Mouse (Mus musculus): ENCODE results near the gene Cox7a2. TPM values are rescaled to one million over a fixed set of nuclear protein-coding genes. Genes with fewer than 3 reads are reported as not detected.

Cox7a2 gene
- polyA plus RNA-seq, 1 experiment from 2014 or later: 583 TPM

DNA sequence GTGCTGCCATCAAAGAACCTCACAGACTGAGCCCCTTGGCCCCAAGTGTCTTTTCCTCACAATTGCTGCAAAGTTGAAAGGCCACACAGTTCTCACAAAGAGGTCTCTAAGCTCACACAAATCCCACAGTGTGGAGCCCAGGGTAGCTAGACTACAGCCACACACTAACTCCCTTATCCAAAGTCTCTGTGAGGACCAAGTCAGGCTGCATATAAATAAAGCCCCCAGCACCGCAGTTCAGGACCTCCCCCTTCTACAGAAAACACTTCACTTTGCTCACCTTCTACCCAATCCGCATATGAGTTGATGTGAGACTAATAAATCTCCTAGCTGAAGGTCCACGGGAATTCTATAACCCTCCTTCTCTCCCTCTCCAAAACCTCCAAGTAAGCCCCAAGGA is 24.8 kb upstream of the Cox7a2 start:
- no peaks in the 10 kb centered on the region for H3K36me3 ChIP-seq
- no peak overlapping the region for H3K4me3 ChIP-seq
- no peak overlapping the region for H3K4me2 ChIP-seq
- no peaks in the 10 kb centered on the region for H3K9me3 ChIP-seq
- H3K9ac ChIP-seq: no peak overlapping the region
- WGBS: 40% methylated on average over 3 of the region's 3 CpGs
- no peak overlapping the region for H3K27ac ChIP-seq
- no peaks in the 10 kb centered on the region for H3K27me3 ChIP-seq
- ATAC-seq (ENCODE audit: insufficient number of reproducible peaks, low FRiP score, low TSS enrichment, low read depth): 0 out of 2 replicates have a peak, but pooled peaks have one; percentile 48
- H3K4me1 ChIP-seq: peaks cover 10% of the 10 kb centered on the region; the same call in 1 of the 2 replicates

DNA sequence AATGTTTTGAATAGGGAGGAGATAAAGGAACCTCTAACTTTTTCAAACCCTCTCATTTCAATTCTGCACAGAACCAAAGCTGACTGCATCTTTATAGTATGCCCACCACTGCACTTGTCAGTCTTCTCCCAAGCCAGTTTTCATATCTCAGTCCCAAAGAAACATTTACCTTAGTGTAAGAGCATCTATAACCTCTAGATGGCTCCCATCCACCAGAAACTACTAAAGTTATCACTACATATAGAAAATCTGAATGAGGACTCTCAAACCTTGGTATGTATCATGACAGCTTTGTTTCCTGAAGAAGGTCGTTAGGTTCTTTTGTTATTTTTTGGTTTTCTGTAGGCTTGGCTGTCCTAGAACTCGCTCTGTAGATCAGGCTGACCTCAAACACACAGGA is 19.7 kb upstream of the Cox7a2 start:
- Histone ChIP-seq H3K27ac (no peak overlapping the region), H3K36me3 (peaks cover 6% of the 10 kb centered on the region; the same call in 1 of the 2 replicates), H3K9me3 (no peaks in the 10 kb centered on the region), H3K4me2 (no peak overlapping the region), H3K4me1 (peaks cover under 1% of the 10 kb centered on the region; the same call in 1 of the 2 replicates), H3K27me3 (no peaks in the 10 kb centered on the region), H3K9ac (no peak overlapping the region), H3K4me3 (no peak overlapping the region)
- WGBS: 74% methylated on average over 2 of the region's 2 CpGs
- ATAC-seq (ENCODE audit: insufficient number of reproducible peaks, low FRiP score, low TSS enrichment, low read depth): no peak

DNA sequence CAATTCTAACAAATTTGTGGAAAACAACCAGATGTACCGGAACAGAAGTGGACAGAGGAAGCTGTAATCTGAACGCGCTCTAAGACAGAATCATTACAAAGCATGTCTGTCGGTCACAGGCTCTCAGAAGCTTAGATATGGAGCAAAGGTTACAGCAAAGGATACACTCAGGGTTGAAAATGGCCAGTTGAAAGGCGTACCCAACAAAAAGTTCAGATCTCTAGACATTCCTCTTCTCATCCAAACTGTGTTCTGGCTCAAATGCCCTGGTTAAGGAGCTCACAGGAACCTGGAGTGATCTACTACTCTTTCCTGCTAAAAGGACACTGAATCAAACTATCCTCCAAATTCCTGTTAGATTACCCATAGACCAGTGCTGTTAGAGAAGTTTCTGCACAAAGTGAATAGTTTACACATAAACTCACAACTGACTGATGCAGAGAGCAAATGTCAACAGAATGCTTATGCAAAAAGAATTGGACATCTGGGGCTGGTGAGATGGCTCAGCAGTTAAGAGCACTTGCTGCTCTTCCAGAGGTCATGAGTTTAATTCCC is 7.4 kb upstream of the Cox7a2 start:
- no peak for ATAC-seq (ENCODE audit: insufficient number of reproducible peaks, low FRiP score, low TSS enrichment, low read depth)
- Histone ChIP-seq H3K9me3 (no peaks in the 10 kb centered on the region), H3K4me2 (no peak overlapping the region), H3K9ac (no peak overlapping the region), H3K27me3 (no peaks in the 10 kb centered on the region), H3K4me1 (no peaks in the 10 kb centered on the region), H3K4me3 (no peak overlapping the region), H3K36me3 (peaks cover 8% of the 10 kb centered on the region; the same call in 1 of the 2 replicates), H3K27ac (no peak overlapping the region)
- 93% methylated on average over 5 of the region's 5 CpGs for WGBS

DNA sequence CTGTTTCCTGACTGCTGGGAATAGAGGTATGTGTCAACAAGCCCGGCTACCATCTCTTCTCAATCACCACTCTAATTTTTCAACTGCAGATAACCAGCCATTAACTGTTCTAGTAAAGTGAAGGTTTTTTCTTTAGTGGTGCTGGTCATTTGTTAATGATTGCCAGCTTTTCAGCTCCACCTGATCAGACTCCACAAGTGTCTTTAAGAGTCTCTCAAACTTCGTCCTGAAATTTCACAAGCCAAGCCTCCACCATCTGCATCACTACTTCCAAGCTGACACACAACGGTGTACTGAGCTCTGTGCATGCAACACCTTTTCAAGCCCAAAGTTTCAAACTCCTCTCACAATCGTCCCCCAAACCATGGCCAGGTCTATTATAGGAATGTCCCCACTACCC is 5.7 kb upstream of the Cox7a2 start:
- Histone ChIP-seq H3K9me3 (no peaks in the 10 kb centered on the region), H3K9ac (no peak overlapping the region), H3K4me2 (no peak overlapping the region), H3K4me3 (no peak overlapping the region), H3K36me3 (peaks cover 5% of the 10 kb centered on the region; the same call in 1 of the 2 replicates), H3K27ac (no peak overlapping the region), H3K27me3 (no peaks in the 10 kb centered on the region), H3K4me1 (peaks cover 2% of the 10 kb centered on the region; the same call in 1 of the 2 replicates)
- no peak for ATAC-seq (ENCODE audit: insufficient number of reproducible peaks, low FRiP score, low TSS enrichment, low read depth)
- 85% methylated on average over 4 of the region's 4 CpGs for WGBS

DNA sequence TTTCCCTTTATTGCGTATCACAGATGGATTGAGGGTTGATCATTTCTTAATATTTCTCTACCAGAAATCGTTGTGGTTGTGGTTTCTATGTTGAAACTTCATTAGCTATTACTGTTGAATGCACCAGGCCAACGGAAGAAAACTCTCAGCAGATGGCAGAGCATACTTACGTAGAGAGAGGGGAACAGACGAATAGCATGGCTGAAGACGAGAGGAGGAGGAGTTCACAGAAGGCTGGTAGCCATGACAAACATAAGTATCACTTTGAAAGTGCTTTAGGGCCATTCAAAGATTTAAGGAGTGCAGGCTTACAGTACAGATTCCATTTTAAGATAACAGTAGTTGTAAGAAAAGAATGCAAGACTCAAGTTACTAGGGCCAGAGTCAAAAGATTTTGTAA is 2.8 kb upstream of the Cox7a2 start:
- Histone ChIP-seq H3K9me3 (no peaks in the 10 kb centered on the region), H3K27me3 (no peaks in the 10 kb centered on the region), H3K4me1 (peaks cover 13% of the 10 kb centered on the region), H3K27ac (no peak overlapping the region), H3K4me2 (no peak overlapping the region), H3K36me3 (peaks cover 4% of the 10 kb centered on the region), H3K4me3 (no peak overlapping the region), H3K9ac (no peak overlapping the region)
- no peak for ATAC-seq (ENCODE audit: insufficient number of reproducible peaks, low FRiP score, low TSS enrichment, low read depth)
- 81% methylated on average over 6 of the region's 6 CpGs for WGBS

DNA sequence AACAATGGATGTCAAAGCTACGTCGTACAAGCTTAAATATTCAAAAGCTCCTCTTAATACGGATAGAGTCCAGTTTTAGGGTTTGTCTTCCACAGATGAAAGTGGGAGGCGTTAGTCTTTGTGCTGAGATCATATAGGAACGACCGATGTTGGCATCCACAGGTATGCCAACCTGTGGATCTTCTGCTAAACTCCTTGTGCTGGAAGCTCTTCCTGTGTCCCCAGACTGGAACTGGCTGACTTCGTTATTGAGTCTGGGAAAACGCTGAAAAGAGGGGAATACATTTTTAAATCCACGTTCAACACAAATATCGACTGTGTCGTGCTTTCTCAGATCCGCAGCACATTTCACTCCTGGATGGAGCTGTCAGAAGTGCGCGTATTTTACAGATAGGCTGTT is 398 bp upstream of the Cox7a2 start:
- Histone ChIP-seq H3K4me1 (peaks cover 13% of the 10 kb centered on the region), H3K9me3 (no peaks in the 10 kb centered on the region), H3K27me3 (no peaks in the 10 kb centered on the region), H3K4me3 (peak overlapping the region; percentile 78), H3K27ac (peak overlapping the region; percentile 94), H3K9ac (peak overlapping the region; percentile 50), H3K4me2 (peak overlapping the region; percentile 69), H3K36me3 (peaks cover 15% of the 10 kb centered on the region)
- WGBS: 4% methylated on average over 14 of the region's 14 CpGs
- ATAC-seq (ENCODE audit: insufficient number of reproducible peaks, low FRiP score, low TSS enrichment, low read depth): peak; percentile 59; the same call in 1 of the 2 replicates

DNA sequence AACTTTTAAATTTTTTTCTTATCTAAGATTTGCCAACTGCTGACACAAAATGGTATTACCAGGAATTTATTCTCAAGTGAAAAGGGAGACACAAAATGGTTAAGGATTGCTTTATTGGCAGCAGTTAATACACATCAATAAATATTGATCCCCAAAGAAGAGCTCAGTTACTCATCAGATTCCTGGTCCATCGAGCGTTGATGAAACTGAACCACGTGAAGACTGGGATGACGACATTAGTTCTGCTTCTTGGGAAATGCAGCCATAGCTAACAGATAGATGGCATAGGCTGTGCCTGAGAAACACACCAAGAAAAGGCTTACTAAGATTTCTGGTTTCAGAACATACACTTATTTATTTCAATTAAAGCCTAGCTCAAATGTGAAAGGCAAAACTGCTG is 4.4 kb downstream of the Cox7a2 start:
- 92% methylated on average over 4 of the region's 4 CpGs for WGBS
- Histone ChIP-seq H3K36me3 (peaks cover 35% of the 10 kb centered on the region), H3K27ac (no peak overlapping the region), H3K9me3 (no peaks in the 10 kb centered on the region), H3K4me1 (peaks cover 11% of the 10 kb centered on the region), H3K4me3 (no peak overlapping the region), H3K4me2 (no peak overlapping the region), H3K9ac (no peak overlapping the region), H3K27me3 (no peaks in the 10 kb centered on the region)
- ATAC-seq (ENCODE audit: insufficient number of reproducible peaks, low FRiP score, low TSS enrichment, low read depth): no peak

DNA sequence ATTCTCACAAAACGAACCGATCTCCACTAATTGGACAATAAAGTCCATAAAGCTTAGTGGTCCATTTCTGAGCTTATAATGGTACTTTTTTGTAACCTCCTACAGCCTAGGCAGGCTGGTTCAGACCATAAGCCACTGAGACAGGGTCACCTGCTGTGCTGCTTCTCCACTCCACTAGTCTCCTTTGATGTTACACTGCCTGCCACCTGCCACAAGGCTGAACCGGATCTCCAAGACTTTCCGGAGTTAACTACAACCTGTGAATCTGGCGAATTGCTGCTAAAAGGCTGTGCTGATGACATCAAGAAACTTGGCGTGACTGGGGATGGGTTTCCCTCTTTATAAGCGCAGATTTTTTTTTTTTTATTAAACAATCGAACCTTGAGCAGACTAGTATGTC is 7.8 kb downstream of the Cox7a2 start:
- ATAC-seq (ENCODE audit: insufficient number of reproducible peaks, low FRiP score, low TSS enrichment, low read depth): no peak
- 49% methylated on average over 8 of the region's 8 CpGs for WGBS
- H3K9ac ChIP-seq: no peak overlapping the region
- H3K27me3 ChIP-seq: no peaks in the 10 kb centered on the region
- no peak overlapping the region for H3K4me2 ChIP-seq
- H3K36me3 ChIP-seq: peaks cover 30% of the 10 kb centered on the region
- no peaks in the 10 kb centered on the region for H3K4me1 ChIP-seq
- H3K27ac ChIP-seq: no peak overlapping the region
- H3K9me3 ChIP-seq: no peaks in the 10 kb centered on the region
- H3K4me3 ChIP-seq: no peak overlapping the region

DNA sequence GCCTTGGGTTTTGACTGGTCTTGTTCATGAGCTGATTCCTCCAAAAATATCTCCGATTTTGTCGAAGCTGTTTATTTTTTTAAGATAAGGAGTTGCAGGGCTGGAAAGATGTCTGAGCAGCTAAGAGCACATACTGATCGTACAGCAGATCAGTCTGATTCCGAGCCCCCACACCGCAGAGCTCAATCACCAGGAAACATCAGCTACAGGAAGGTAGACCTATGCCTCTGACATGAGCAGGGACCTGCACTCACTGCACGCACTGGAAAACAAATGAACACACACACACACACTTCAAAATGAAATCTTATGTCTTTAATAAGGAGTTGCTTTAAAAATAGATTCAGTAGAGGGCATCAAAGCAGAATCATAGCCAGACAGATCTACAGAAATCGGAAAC is 9.0 kb downstream of the Cox7a2 start:
- 89% methylated on average over 7 of the region's 7 CpGs for WGBS
- Histone ChIP-seq H3K4me1 (no peaks in the 10 kb centered on the region), H3K36me3 (peaks cover 26% of the 10 kb centered on the region), H3K9ac (no peak overlapping the region), H3K27ac (no peak overlapping the region), H3K27me3 (no peaks in the 10 kb centered on the region), H3K4me2 (no peak overlapping the region), H3K9me3 (no peaks in the 10 kb centered on the region), H3K4me3 (no peak overlapping the region)
- ATAC-seq (ENCODE audit: insufficient number of reproducible peaks, low FRiP score, low TSS enrichment, low read depth): no peak

DNA sequence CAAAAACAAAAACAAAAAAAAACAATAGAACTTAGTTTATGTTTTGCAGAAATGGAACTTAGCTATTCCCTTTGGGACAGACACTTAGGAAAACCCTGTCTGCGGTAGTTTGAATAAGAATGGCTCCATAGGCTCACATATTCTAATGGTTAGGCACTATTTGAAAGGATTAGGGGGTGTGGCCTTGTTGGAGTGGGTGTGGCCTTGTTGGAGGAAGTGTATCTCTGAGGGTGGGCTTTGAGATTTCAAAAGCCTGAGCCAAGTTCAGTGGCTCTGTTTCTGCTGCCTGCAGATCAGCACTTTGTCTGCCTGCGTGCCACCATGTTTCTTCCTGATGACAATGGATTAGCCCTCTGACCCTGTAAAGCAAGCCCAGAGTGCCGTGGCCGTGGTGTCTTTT is 14.6 kb downstream of the Cox7a2 start:
- Histone ChIP-seq H3K4me1 (no peaks in the 10 kb centered on the region), H3K36me3 (no peaks in the 10 kb centered on the region), H3K9me3 (no peaks in the 10 kb centered on the region), H3K9ac (no peak overlapping the region), H3K27me3 (no peaks in the 10 kb centered on the region), H3K27ac (no peak overlapping the region), H3K4me2 (no peak overlapping the region), H3K4me3 (no peak overlapping the region)
- 65% methylated on average over 4 of the region's 4 CpGs for WGBS
- ATAC-seq (ENCODE audit: insufficient number of reproducible peaks, low FRiP score, low TSS enrichment, low read depth): no peak

DNA sequence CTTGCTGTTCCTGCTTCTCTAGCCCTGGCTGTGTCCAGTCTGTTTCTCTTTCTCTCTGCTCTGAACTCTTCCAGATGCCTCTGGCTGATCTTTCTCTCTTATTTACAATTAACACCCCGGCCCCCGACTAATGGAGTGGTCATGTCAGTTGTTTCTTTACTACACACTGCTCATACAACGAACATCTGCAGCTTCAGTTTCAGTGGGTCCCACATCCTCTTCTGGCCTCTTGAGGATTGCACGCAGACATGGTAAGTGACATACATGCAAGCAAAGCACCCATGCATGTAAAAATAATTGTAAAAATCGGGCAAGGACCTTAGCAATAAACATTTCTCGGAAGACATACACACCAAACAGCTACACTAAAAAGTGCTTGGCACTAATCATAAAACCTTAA is 24.1 kb downstream of the Cox7a2 start:
- Histone ChIP-seq H3K9ac (no peak overlapping the region), H3K4me3 (no peak overlapping the region), H3K4me1 (no peaks in the 10 kb centered on the region), H3K27ac (no peak overlapping the region), H3K27me3 (no peaks in the 10 kb centered on the region), H3K4me2 (no peak overlapping the region), H3K36me3 (no peaks in the 10 kb centered on the region), H3K9me3 (no peaks in the 10 kb centered on the region)
- WGBS: 79% methylated on average over 6 of the region's 6 CpGs
- no peak for ATAC-seq (ENCODE audit: insufficient number of reproducible peaks, low FRiP score, low TSS enrichment, low read depth)

DNA sequence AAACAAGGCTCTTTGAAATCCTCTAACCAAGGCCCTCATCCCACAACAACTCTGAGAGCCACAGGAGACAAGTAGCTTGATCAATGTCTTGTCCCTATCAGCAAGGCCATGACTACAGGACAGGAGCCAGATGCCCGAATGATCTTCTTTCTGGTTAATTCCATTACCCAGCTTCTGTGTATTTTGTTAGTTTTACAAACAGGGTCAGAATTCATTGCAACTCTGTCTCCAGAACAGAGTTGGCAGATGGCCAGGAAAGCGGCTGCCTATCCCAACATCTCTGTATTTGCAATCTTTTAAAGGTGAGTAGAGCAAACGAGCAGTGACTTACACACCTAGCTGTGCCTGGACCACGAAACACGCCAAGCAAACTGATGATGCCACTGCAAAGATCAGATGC is 29.4 kb downstream of the Cox7a2 start:
- Histone ChIP-seq H3K4me1 (no peaks in the 10 kb centered on the region), H3K36me3 (no peaks in the 10 kb centered on the region), H3K9ac (no peak overlapping the region), H3K4me3 (no peak overlapping the region), H3K27ac (no peak overlapping the region), H3K9me3 (no peaks in the 10 kb centered on the region), H3K4me2 (no peak overlapping the region), H3K27me3 (no peaks in the 10 kb centered on the region)
- ATAC-seq (ENCODE audit: insufficient number of reproducible peaks, low FRiP score, low TSS enrichment, low read depth): no peak
- WGBS: 61% methylated on average over 5 of the region's 5 CpGs

DNA sequence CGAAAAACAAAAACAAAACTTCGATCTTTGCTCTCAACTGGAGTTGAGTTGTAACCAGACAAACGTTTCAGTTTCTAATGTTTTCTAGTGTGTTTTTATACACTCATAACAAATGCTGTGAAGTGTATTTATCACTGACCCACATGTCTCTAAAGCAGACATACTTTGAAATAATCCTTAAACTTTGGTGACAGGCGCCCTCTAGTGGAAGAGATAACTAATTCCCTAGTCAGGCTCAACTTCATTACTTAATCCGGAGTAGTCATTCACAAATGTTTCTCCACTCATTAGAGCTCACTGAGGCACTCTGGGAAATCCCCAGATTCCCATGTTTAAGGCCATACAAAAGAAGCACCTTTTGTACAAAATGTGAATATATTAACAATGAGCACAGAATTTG is 36.6 kb downstream of the Cox7a2 start:
- no peak for ATAC-seq (ENCODE audit: insufficient number of reproducible peaks, low FRiP score, low TSS enrichment, low read depth)
- Histone ChIP-seq H3K4me1 (peaks cover 25% of the 10 kb centered on the region), H3K9ac (no peak overlapping the region), H3K27me3 (0 out of 2 replicates have a peak, but pooled peaks cover 3% of the 10 kb centered on the region), H3K4me3 (no peak overlapping the region), H3K27ac (no peak overlapping the region), H3K36me3 (no peaks in the 10 kb centered on the region), H3K9me3 (no peaks in the 10 kb centered on the region), H3K4me2 (no peak overlapping the region)
- WGBS: 37% methylated on average over 5 of the region's 5 CpGs
